Mouse (Mus musculus) spleen, adult 2 months (tissue): ENCODE data around the gene S100a2.

Source experiments
- CTCF ChIP-seq: fragments of 200-500 bp; IDR thresholded peaks from 2 replicates; pipeline ENCODE4 v1.5.1; 2011; ENCODE audit warnings: mild to moderate bottlenecking, inconsistent platforms; ENCODE audit not compliant: insufficient read depth, insufficient read length, insufficient replicate concordance; ENCODE audit errors: extremely low read depth
- POLR2A ChIP-seq: fragments of 200-500 bp; IDR thresholded peaks from 2 replicates; pipeline ENCODE4 v1.6.1; 2011; ENCODE audit warnings: low read depth, low read length, inconsistent platforms

DNA sequence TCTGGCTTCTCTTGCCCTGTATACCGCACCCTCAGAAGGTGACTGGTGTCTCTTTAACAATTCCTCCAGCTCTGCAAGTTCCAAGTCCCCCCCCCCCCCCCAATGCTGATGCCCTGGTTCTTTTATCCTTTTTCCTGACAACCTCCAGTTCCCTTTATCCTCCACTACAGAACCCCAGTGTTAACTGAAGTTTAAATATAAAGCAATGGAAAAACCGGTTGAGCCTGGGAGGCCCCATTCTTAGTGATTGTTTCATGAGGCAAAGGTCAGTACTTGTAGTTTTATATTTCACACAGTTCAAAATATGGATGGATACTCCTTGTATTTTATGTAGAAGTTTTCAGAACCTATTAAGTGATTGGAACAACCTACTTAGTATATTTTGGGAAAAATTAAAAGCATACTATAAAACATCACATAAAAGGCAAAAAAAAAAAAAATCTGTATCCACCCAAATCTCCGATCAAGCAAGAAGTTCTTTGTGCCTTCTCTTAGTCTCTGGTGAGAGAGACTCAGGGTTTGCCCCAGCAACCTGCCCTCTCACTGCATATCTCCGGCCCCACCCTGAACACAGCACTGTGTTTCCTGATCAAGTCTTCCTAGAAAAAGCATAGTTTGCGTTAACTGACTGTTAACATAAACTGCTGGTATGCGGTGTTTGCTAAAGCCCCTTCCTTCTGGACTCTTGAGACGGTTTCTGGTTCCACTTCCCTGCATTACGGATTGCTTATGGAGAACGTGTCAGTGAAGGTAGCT lies 36.4 kb downstream of the S100a2 start:
- TF ChIP-seq POLR2A (no peak), CTCF (no peak)
